Mouse (Mus musculus) cerebellum, adult 2 months (tissue): ENCODE measurements around the gene Unc5c. TPM values are rescaled to one million over a fixed set of nuclear protein-coding genes. Genes with fewer than 3 reads are reported as not detected.

Experiments used
- DNase-seq, 2 experiments: peaks; one replicate each; pipeline ENCODE4 v3.0.0; 2021
- H3K27ac ChIP-seq: fragments of 200-500 bp; 2 replicates; pipeline ENCODE4 v1.5.1; 2012; ENCODE audit warnings: low read length, control low read depth, inconsistent platforms; ENCODE audit not compliant: insufficient read depth
- H3K27me3 ChIP-seq: fragments of 200-500 bp; 2 replicates; pipeline ENCODE4 v1.6.1; 2012; ENCODE audit warnings: inconsistent platforms, mild to moderate bottlenecking, low read length, moderate library complexity; ENCODE audit not compliant: control insufficient read depth, insufficient read depth
- H3K4me1 ChIP-seq: fragments of 200-500 bp; 2 replicates; pipeline ENCODE4 v1.6.1; 2011; ENCODE audit warnings: low read length; ENCODE audit not compliant: control insufficient read depth, insufficient read depth
- H3K4me3 ChIP-seq: fragments of 200-500 bp; replicated peaks from 2 replicates; pipeline ENCODE3; 2011; ENCODE audit warnings: mild to moderate bottlenecking, low read depth, low read length, control low read depth; ENCODE audit not compliant: insufficient read depth
- CTCF ChIP-seq: fragments of 200-500 bp; IDR thresholded peaks from 2 replicates; pipeline ENCODE4 v1.5.1; 2011; ENCODE audit warnings: low read depth, mild to moderate bottlenecking, control low read depth, low read length, moderate library complexity, borderline replicate concordance; ENCODE audit not compliant: insufficient read depth
- POLR2A ChIP-seq: fragments of 200-500 bp; IDR thresholded peaks from 2 replicates; pipeline ENCODE4 v1.6.1; 2011; ENCODE audit warnings: low read length, control low read depth, borderline replicate concordance; ENCODE audit not compliant: insufficient read depth
- WGBS: fragments of 180-500 bp; shearing (Covaris S2); methylation state at CpG from one replicate; pipeline ENCODE4 v1.1.7; 2018; 5-methylcytosine and 5-hydroxymethylcytosine counted together
- polyA plus RNA-seq: library from polyadenylated mRNA; depleted of rRNA; stranded (reverse); fragments of >200 nt; gene quantifications from 2 replicates; pipeline ENCODE4 v1.2.3, GENCODE M21; 2012

The Unc5c gene
- polyA plus RNA-seq, 1 experiment: 19.4 TPM

DNA sequence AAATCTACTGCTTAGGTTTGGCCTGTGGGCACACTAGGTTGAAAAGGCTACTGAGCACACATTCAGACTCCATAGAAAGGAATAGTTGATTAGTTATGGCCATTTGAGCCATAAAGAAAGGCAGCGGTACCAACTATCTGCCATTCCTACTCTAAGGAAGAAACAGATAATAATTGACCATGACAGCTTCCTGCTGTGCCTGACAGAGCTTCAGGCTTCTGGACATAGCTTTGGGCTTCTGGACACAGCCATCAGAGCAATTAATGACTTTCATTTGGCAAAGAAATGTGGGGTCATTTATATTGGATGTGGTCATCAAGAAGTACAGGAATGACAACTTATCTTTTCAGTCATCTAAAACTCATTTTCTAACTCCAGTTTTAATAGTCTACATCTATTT, 260.4 kb downstream of the Unc5c start:
- TF ChIP-seq POLR2A (no peak), CTCF (no peak)
- DNase-seq: peak in 1 of 2 experiments; percentile 35
- 11% methylated on average over 1 of the region's 1 CpGs for WGBS
- Histone ChIP-seq H3K4me1 (no peaks in the 10 kb centered on the region), H3K4me3 (no peak overlapping the region), H3K27me3 (no peaks in the 10 kb centered on the region), H3K27ac (no peak overlapping the region)

DNA sequence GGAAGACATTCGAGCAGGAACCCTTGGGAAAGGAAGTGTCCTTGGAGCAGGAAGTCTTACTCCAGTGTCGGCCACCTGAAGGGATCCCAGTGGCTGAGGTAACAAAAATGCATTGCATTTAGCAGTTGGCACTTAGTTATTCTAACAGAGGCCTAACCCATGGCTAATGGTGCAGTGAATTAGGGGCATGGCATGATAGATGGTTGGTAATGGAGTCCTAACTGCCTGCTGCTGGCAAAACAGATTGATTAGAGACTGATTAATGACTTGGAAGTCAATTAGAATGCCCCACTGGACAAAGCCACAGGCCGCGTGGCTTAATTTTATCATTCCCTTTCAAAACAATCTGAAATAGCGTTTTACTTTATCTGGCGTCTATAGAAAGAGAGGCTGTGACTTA, 268.8 kb downstream of the Unc5c start:
- Histone ChIP-seq H3K4me1 (0 out of 2 replicates have a peak, but pooled peaks cover 3% of the 10 kb centered on the region), H3K4me3 (no peak overlapping the region), H3K27me3 (no peaks in the 10 kb centered on the region), H3K27ac (no peak overlapping the region)
- DNase-seq: no peak
- WGBS: 94% methylated on average over 6 of the region's 6 CpGs
- no peak for TF ChIP-seq CTCF
- TF ChIP-seq POLR2A: no peak

DNA sequence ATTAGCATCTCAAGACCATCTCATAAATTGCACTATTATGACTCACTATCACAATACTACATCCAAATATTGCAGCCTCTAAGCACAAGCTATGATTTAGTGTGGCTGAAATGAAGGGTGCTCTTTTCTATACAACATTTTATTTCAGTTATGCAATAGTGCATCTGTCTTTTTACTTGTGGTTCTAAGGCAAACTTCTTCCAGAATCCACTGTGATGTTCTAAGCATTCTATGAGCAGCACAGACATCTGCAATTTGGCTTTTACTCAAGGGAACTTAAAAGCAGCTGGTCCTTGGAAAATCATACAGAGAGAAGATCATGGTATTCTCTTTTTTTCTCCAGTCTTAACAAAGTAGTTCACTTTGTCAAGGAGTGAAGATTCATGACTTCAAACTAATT, 270.3 kb downstream of the Unc5c start:
- H3K27me3 ChIP-seq: no peaks in the 10 kb centered on the region
- no peak for DNase-seq
- TF ChIP-seq CTCF (no peak), POLR2A (no peak)
- 0 out of 2 replicates have a peak, but pooled peaks cover 3% of the 10 kb centered on the region for H3K4me1 ChIP-seq
- no peak overlapping the region for H3K27ac ChIP-seq
- no peak overlapping the region for H3K4me3 ChIP-seq

DNA sequence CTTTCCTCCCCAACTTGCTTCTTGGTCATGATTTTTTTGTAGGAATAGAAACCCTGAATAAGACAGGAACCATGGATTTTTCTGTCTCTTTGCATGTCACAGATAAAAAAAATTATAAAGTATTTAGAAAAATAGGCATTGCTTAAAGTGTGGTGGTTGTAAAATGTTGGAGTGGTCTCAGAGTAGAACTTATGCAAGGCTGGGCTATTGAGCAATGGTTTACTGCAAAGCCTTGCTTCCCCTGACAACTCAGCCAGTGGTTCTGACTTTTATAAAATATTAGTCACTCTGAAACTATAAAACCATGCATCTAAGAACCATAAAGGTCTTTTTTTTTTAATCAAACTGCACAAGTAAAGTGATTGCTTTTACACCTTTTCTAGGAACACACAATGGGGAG, 280.3 kb downstream of the Unc5c start:
- Histone ChIP-seq H3K4me3 (no peak overlapping the region), H3K27ac (no peak overlapping the region), H3K27me3 (no peaks in the 10 kb centered on the region), H3K4me1 (peaks cover 4% of the 10 kb centered on the region; the same call in 1 of the 2 replicates)
- TF ChIP-seq POLR2A (no peak), CTCF (no peak)
- DNase-seq: no peak

DNA sequence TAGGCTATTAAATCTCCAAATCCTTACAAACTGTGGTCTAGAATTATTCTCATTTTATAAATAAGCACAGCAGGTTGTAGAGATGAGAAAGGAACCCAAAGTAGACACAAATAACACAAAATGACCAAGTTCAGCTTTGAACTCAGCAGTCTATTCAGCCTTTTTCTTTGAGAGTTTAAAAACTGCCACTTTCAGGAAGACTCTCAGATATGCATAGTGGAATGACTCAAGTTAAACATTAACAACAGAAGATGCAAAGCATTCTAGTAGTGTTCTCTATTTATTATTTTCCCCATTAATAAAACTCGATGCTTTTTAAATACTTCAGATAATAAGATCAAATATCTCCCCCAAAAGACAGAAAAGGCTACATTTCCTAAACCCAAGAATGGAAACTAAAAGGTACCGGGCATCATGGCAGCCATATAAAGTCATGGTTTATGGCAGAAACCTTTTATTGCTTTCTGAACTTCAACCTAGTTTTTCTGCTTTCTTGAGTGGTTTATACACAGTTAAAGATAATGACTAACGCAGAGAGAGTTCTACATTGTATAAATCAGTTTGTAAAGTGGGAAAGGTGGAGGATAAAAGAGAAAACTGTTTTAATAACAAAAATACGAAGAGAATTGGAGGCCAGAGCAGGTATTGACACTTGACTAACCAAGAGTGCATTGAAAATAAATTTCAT, 283.8 kb downstream of the Unc5c start:
- Histone ChIP-seq H3K27ac (no peak overlapping the region), H3K27me3 (no peaks in the 10 kb centered on the region), H3K4me1 (peaks cover 4% of the 10 kb centered on the region; the same call in 1 of the 2 replicates), H3K4me3 (no peak overlapping the region)
- 90% methylated on average over 4 of the region's 4 CpGs for WGBS
- no peak for DNase-seq
- TF ChIP-seq POLR2A (no peak), CTCF (no peak)

DNA sequence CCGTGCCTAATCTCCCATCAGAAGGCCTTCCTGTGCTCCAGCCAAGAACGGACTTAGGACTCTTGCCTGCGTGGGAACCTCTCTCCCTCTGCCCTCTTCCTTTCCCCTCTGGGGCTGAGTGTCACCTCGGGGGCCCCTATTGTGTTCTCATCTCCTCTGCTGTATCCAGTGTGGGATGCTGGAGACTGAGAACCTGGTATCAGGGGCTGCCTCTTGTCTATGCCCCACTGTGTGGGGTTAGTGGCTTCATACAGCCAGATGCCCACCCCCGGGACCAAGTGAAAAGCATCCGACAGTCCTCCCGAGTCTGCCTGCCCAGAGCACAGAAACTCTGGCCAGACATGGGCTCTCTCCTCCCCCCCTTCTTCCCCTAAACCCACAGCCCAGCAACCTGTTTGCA, 287.2 kb downstream of the Unc5c start:
- peaks cover 4% of the 10 kb centered on the region; the same call in 1 of the 2 replicates for H3K4me1 ChIP-seq

DNA sequence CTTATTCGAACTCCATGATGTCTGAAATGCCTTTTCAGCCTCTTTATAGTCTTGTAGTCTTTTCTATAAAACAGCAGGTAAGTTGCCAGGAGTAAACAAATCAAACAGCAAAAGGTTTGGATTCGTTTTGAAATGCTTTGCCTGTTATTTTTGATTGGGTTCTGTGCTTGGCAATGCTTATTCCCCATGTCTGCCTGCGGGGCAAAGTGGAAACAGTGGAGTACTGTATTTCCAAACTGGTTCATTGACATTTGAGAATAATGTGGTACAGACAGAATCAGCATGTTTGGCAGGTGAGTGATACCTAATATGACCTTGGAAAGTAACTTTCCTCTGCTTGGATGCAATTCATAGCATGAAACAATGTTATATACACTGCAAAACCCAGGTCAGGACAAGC, 292.2 kb downstream of the Unc5c start:
- TF ChIP-seq CTCF (no peak), POLR2A (no peak)
- Histone ChIP-seq H3K27ac (no peak overlapping the region), H3K4me3 (no peak overlapping the region), H3K4me1 (no peaks in the 10 kb centered on the region), H3K27me3 (no peaks in the 10 kb centered on the region)
- WGBS: 68% methylated on average over 3 of the region's 3 CpGs
- DNase-seq: no peak

More for the DNA sequence above, 287.2 kb downstream of the Unc5c start:
- Histone ChIP-seq H3K4me3 (no peak overlapping the region), H3K27ac (no peak overlapping the region), H3K27me3 (no peaks in the 10 kb centered on the region)
- WGBS: 40% methylated on average over 7 of the region's 7 CpGs
- TF ChIP-seq CTCF: no peak
- no peak for TF ChIP-seq POLR2A
- no peak for DNase-seq

DNA sequence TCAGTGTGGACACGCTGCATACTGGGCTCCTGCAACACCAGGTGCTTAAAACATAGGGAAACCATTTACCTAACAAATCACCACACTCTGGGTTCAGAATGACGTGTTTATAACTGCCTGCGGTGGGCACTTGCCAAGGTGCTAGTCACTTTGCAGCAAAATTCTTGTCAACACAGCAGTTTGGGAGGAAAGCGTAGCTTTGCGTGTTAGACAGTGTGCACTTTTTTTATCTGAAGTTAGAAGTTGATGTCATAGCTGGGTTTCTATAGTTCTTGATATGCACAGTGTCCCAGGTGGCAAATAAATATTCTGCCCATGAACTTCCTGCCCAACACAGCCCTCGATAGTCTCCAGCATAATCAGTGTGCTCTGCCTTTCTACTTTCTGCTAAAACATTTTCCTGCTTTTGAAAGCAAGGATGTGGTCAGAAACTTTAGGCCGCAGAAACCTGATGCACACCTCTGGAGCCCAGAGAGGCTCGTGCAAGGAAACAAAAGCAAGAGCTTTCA, 313.4 kb downstream of the Unc5c start:
- DNase-seq: no peak
- Histone ChIP-seq H3K27ac (no peak overlapping the region), H3K27me3 (no peaks in the 10 kb centered on the region), H3K4me3 (no peak overlapping the region), H3K4me1 (peaks cover 3% of the 10 kb centered on the region)
- TF ChIP-seq CTCF (no peak), POLR2A (no peak)
- 79% methylated on average over 8 of the region's 8 CpGs for WGBS
